8 mouse cellular contexts compared by ENCODE assay signal in the genomic region with DNA sequence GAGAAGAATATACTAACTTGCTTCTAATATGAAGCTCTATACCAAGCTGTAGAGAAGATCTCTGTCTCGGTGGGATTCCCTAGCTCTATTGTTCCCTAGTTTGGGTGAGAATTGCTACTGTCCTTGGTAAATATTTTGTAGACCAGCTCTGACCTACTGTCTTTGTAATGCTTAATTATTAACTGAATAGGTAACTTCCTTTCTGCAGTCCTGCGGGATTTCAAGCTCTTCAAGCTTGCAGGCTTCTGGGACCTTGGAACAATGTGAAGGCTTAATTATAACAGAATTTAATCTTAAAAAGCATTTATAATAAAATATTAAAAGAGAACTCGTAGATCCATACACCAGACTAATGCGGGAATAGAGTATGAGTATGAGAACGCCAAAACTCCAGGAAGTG. TPM values are rescaled to one million over a fixed set of nuclear protein-coding genes. Genes with fewer than 3 reads are reported as not detected.
DNase-seq lines count a peak whose midpoint lies in the region; ATAC-seq and TF ChIP-seq lines count a peak whose summit lies in the region.
"Not testable (repeated sequence)": the region's sequence is repeated elsewhere in the genome, so short reads cannot be mapped to it uniquely, and the experiment has no call there.

No protein-coding gene starts in this region.

- H3K4me3 ChIP-seq in kidney, adult 2 months (ENCODE audit: insufficient read depth, low read depth, low read length); kidney, embryonic 15.5 days (replicated peaks); liver, adult 2 months (ENCODE audit: insufficient read depth, low read depth, low read length): not testable (repeated sequence)

- H3K4me1 ChIP-seq in kidney, adult 2 months (ENCODE audit: control insufficient read depth, insufficient read depth, low read length); kidney, embryonic 15.5 days; liver, adult 2 months (ENCODE audit: control insufficient read depth, insufficient read depth, low read length): not testable (repeated sequence)

- DNase-seq in R1 (ENCODE audit: low read depth, low spot score), result peak; percentile 46
- DNase-seq in kidney, adult 11 months, result peak; percentile 11
- DNase-seq in kidney, adult 2 months, result peak; percentile 63
- DNase-seq in kidney, adult 8-10 months, result peak; percentile 12 to 30
- peak; percentile 62 for DNase-seq in kidney, adult 9 months
- DNase-seq in kidney, postnatal 14 days, result peak; percentile 8
- DNase-seq in liver, adult 2 months (ENCODE audit: extremely low read depth, low read depth, low spot score), result peak; percentile 21

- 57% methylated on average over 5 of the region's 5 CpGs for WGBS in kidney, adult 2 months
- WGBS in kidney, embryonic 15.5 days, result 88% methylated on average over 5 of the region's 5 CpGs
- 64% methylated on average over 5 of the region's 5 CpGs for WGBS in liver, adult 2 months

- not testable (repeated sequence) for TF ChIP-seq POLR2A in kidney, adult 2 months (IDR thresholded peaks at IDR 0.05; ENCODE audit: low read depth, low read length); liver, adult 2 months (IDR thresholded peaks at IDR 0.05; ENCODE audit: extremely low read depth, insufficient read depth, low read length)

- H3K9me3 ChIP-seq in kidney, embryonic 15.5 days (replicated peaks), result not testable (repeated sequence)

- not testable (repeated sequence) for H3K4me2 ChIP-seq in kidney, embryonic 15.5 days

- ATAC-seq in kidney, embryonic 15.5 days (replicated peaks; ENCODE audit: low FRiP score), result not testable (repeated sequence)

- not testable (repeated sequence) for H3K79me2 ChIP-seq in liver, adult 2 months (ENCODE audit: control insufficient read depth, insufficient read depth, low read length)

- not testable (repeated sequence) for H3K36me3 ChIP-seq in kidney, adult 2 months (ENCODE audit: control insufficient read depth, insufficient read depth, low read length)
- peaks cover 39% of the 10 kb centered on the region for H3K36me3 ChIP-seq in kidney, embryonic 15.5 days
- peaks cover 20% of the 10 kb centered on the region for H3K36me3 ChIP-seq in liver, adult 2 months (ENCODE audit: control insufficient read depth, insufficient read depth, low read length)

- H3K9ac ChIP-seq in kidney, embryonic 15.5 days; liver, adult 2 months (ENCODE audit: low read depth, low read length): not testable (repeated sequence)

- not testable (repeated sequence) for H3K27me3 ChIP-seq in kidney, adult 2 months (replicated peaks; ENCODE audit: control insufficient read depth, insufficient read depth, low read length); kidney, embryonic 15.5 days; liver, adult 2 months (ENCODE audit: control insufficient read depth, insufficient read depth, low read length)

- TF ChIP-seq CTCF in kidney, adult 2 months (conservative IDR thresholded peaks at IDR 0.05; ENCODE audit: insufficient read depth, insufficient read length, low read depth, low read length); liver, adult 2 months (IDR thresholded peaks at IDR 0.05; ENCODE audit: low read depth, low read length): not testable (repeated sequence)

- not testable (repeated sequence) for H3K27ac ChIP-seq in kidney, adult 2 months (ENCODE audit: insufficient read depth, low read depth, low read length); liver, adult 2 months (replicated peaks; ENCODE audit: insufficient read depth, low read depth, low read length)
- H3K27ac ChIP-seq in kidney, embryonic 15.5 days, result 0 out of 2 replicates have a peak overlapping the region, but pooled peaks have one; percentile 60

RNA-seq across cellular contexts. Expression of a gene that starts 19.3 kb away (rescaled TPM):
- 1.8 and 2.1 TPM in 2 replicates for polyA plus RNA-seq in kidney, adult 2 months (2012; rRNA removed)
- polyA plus RNA-seq in kidney, embryonic 15.5 days (2015; fragmentation: Nextera tagmentation; extraction: Ambion mirVana), result 12.8 and 14.6 TPM in 2 replicates
- 10.8 and 13.6 TPM in 2 replicates for total RNA-seq in liver, adult 2 months (2014; rRNA removed)
- polyA plus RNA-seq in liver, adult 2 months (2012; rRNA removed), result 0.22 and 0.56 TPM in 2 replicates

RNA-seq across cellular contexts. Expression of a gene that starts 19.8 kb away (rescaled TPM):
- polyA plus RNA-seq in kidney, adult 2 months (2012; rRNA removed), result 2.3 and 3.4 TPM in 2 replicates
- polyA plus RNA-seq in kidney, embryonic 15.5 days (2015; fragmentation: Nextera tagmentation; extraction: Ambion mirVana), result 64.6 and 70.4 TPM in 2 replicates
- total RNA-seq in liver, adult 2 months (2014; rRNA removed), result 11.9 and 13.0 TPM in 2 replicates
- 3.3 and 3.6 TPM in 2 replicates for polyA plus RNA-seq in liver, adult 2 months (2012; rRNA removed)

Comparison
In these comparisons a context has a peak if more than half of its experiments do, and no peak if none do; other contexts are left out.
1. RNA of a gene that starts 19.8 kb away (polyA plus RNA-seq): 64.6 to 70.4 TPM in kidney, embryonic 15.5 days; 3.3 to 3.6 TPM in liver, adult 2 months and 2.3 to 3.4 TPM in kidney, adult 2 months; every median in the first group is over 10 times any median in the second.
2. DNase-seq: peak in every context shown above with its lines; median percentile 63 in kidney, adult 2 months; 62 in kidney, adult 9 months; 46 in R1; 21 in kidney, adult 8-10 months; 21 in liver, adult 2 months; 11 in kidney, adult 11 months; 8 in kidney, postnatal 14 days.